Comparison of ENCODE assay signal across 10 mouse cellular contexts in genomic region chr11:96992722-96993311, GRCm38 (mm10). TPM values are rescaled to one million over a fixed set of nuclear protein-coding genes. Genes with fewer than 3 reads are reported as not detected.
DNase-seq lines count a peak whose midpoint lies in the region; ATAC-seq and TF ChIP-seq lines count a peak whose summit lies in the region.
"Had no signal": no experiment of that assay in that cellular context is flagged by ENCODE, and none has a peak within 500 bp of the region (broad histone marks: within the 10 kb centered on the region; RNA-seq: fewer than 3 reads in every experiment).

No protein-coding gene starts in this region.

- no peaks in the 10 kb centered on the region for H3K36me3 ChIP-seq in kidney, embryonic 15.5 days
- H3K36me3 ChIP-seq in CH12.LX (replicated peaks in 1 of 2; ENCODE audit: control insufficient read depth in 1 of 2, insufficient read depth in 1 of 2, low read length in 1 of 2): peaks cover 0 to 6% of the 10 kb centered on the region in 2 experiments
- H3K36me3 ChIP-seq in embryonic facial prominence, embryonic 14.5 days (ENCODE audit: control insufficient read depth, insufficient read depth, low read length): no peaks in the 10 kb centered on the region
- H3K36me3 ChIP-seq in forebrain, embryonic 16.5 days (ENCODE audit: control insufficient read depth, insufficient read depth): no peaks in the 10 kb centered on the region

- peak; percentile 74 for ATAC-seq in kidney, embryonic 15.5 days (replicated peaks; ENCODE audit: low FRiP score)
- 0 out of 2 replicates have a peak, but pooled peaks have one; percentile 10 for ATAC-seq in embryonic facial prominence, embryonic 14.5 days (ENCODE audit: low read depth)
- no peak for ATAC-seq in forebrain, embryonic 16.5 days
- ATAC-seq: Patski had no signal

- H3K4me1 ChIP-seq in kidney, embryonic 15.5 days: peaks cover 62% of the 10 kb centered on the region
- peaks cover 49 to 86% of the 10 kb centered on the region in 2 experiments for H3K4me1 ChIP-seq in CH12.LX (ENCODE audit: control insufficient read depth in 1 of 2, insufficient read depth in 2 of 2)
- peaks cover 6% of the 10 kb centered on the region; the same call in 1 of the 2 replicates for H3K4me1 ChIP-seq in embryonic facial prominence, embryonic 14.5 days (ENCODE audit: control insufficient read depth, insufficient read depth, low read length)
- peaks cover 21% of the 10 kb centered on the region for H3K4me1 ChIP-seq in forebrain, embryonic 16.5 days (replicated peaks; ENCODE audit: control insufficient read depth, insufficient read depth, low read length)

- H3K4me3 ChIP-seq in kidney, embryonic 15.5 days (replicated peaks): no peak overlapping the region
- peak overlapping the region in 1 of 3 experiments; percentile 14 for H3K4me3 ChIP-seq in CH12.LX (replicated peaks in 1 of 3; ENCODE audit: low read depth in 2 of 3, low read length in 2 of 3, poor library complexity in 1 of 3)
- H3K4me3 ChIP-seq in embryonic facial prominence, embryonic 14.5 days (ENCODE audit: low read depth, low read length): no peak overlapping the region
- H3K4me3 ChIP-seq in forebrain, embryonic 16.5 days (replicated peaks; ENCODE audit: low read length): no peak overlapping the region

- no peak; the same call in 1 of the 2 replicates for TF ChIP-seq RAD21 in CH12.LX (IDR thresholded peaks at IDR 0.05; ENCODE audit: low read depth, low read length)

- dilution Hi-C loops in CH12.LX (cut with MboI; ENCODE audit: extremely low pct_ligation_motif_present, extremely low pct_unique_long_range_greater_than_20kb, low sequenced_read_pairs): no loop called here

- peak; percentile 61; the same call in 1 of the 2 replicates for TF ChIP-seq EP300 in CH12.LX (IDR thresholded peaks at IDR 0.05; ENCODE audit: low read length)

- no peak overlapping the region for H3K4me2 ChIP-seq in kidney, embryonic 15.5 days
- peak overlapping the region; percentile 63 for H3K4me2 ChIP-seq in CH12.LX (ENCODE audit: insufficient read depth, low read depth, poor library complexity, severe bottlenecking)
- no peak overlapping the region for H3K4me2 ChIP-seq in embryonic facial prominence, embryonic 14.5 days (ENCODE audit: low read depth, low read length)
- H3K4me2 ChIP-seq in forebrain, embryonic 16.5 days (ENCODE audit: low read length): no peak overlapping the region

- in situ Hi-C loops in CH12.LX (cut with MboI; ENCODE audit: low pct_ligation_motif_present, low pct_unique_long_range_greater_than_20kb, low sequenced_read_pairs): no loop called here

- H3K27me3 ChIP-seq in kidney, embryonic 15.5 days: peaks cover 54% of the 10 kb centered on the region
- H3K27me3 ChIP-seq in CH12.LX (replicated peaks): no peaks in the 10 kb centered on the region
- H3K27me3 ChIP-seq in embryonic facial prominence, embryonic 14.5 days (replicated peaks; ENCODE audit: control insufficient read depth, insufficient read depth, low read length): peaks cover 15% of the 10 kb centered on the region
- H3K27me3 ChIP-seq in forebrain, embryonic 16.5 days (replicated peaks; ENCODE audit: control insufficient read depth, insufficient read depth, low read length): 0 out of 2 replicates have a peak, but pooled peaks cover 3% of the 10 kb centered on the region

- no peak overlapping the region for H3K9ac ChIP-seq in kidney, embryonic 15.5 days
- H3K9ac ChIP-seq in CH12.LX (ENCODE audit: insufficient read depth, low read depth): peak overlapping the region; percentile 22
- H3K9ac ChIP-seq in embryonic facial prominence, embryonic 14.5 days (ENCODE audit: low read depth, low read length): no peak overlapping the region
- H3K9ac ChIP-seq in forebrain, embryonic 16.5 days (replicated peaks; ENCODE audit: low read depth, low read length): no peak overlapping the region

- peak overlapping the region; percentile 78 for H3K27ac ChIP-seq in kidney, embryonic 15.5 days
- H3K27ac ChIP-seq in CH12.LX (ENCODE audit: insufficient read depth, low read depth): peak overlapping the region; percentile 88
- H3K27ac ChIP-seq in embryonic facial prominence, embryonic 14.5 days (replicated peaks; ENCODE audit: low read depth, low read length): no peak overlapping the region
- no peak overlapping the region for H3K27ac ChIP-seq in forebrain, embryonic 16.5 days (ENCODE audit: low read length)

- H3K79me2 ChIP-seq in CH12.LX (replicated peaks; ENCODE audit: control insufficient read depth, extremely low read depth, insufficient read depth, poor library complexity, severe bottlenecking): no peaks in the 10 kb centered on the region

- no peak for TF ChIP-seq CTCF in CH12.LX (conservative IDR thresholded peaks at IDR 0.05 in 1 of 2, IDR thresholded peaks at IDR 0.05 in 1 of 2; ENCODE audit: low read depth in 2 of 2, low read length in 2 of 2)

- no peaks in the 10 kb centered on the region for H3K9me3 ChIP-seq in kidney, embryonic 15.5 days (replicated peaks)
- no peaks in the 10 kb centered on the region for H3K9me3 ChIP-seq in CH12.LX (replicated peaks; ENCODE audit: low read length)
- H3K9me3 ChIP-seq in embryonic facial prominence, embryonic 14.5 days (ENCODE audit: control insufficient read depth, low read length): no peaks in the 10 kb centered on the region
- no peaks in the 10 kb centered on the region for H3K9me3 ChIP-seq in forebrain, embryonic 16.5 days (ENCODE audit: control insufficient read depth, low read length)

- no peak for DNase-seq in kidney, adult 11 months
- peak; percentile 86 for DNase-seq in CH12.LX (ENCODE audit: extremely low read depth)
- no peak for DNase-seq in embryonic facial prominence, embryonic 14.5 days (ENCODE audit: low spot score)
- peak; percentile 70 for DNase-seq in mesoderm, embryonic 11.5 days (ENCODE audit: low read depth, low spot score)
- DNase-seq in testis, postnatal 10 days (ENCODE audit: low spot score): no peak
- DNase-seq in cerebellum, postnatal 10 days: no peak
- DNase-seq: cerebellum, adult 11-12 months had no signal

- WGBS in kidney, embryonic 15.5 days: 20% methylated on average over 8 of the region's 8 CpGs
- WGBS in embryonic facial prominence, embryonic 14.5 days: 25% methylated on average over 8 of the region's 8 CpGs
- WGBS in forebrain, embryonic 16.5 days: 56% methylated on average over 8 of the region's 8 CpGs

- TF ChIP-seq POLR2A in CH12.LX (IDR thresholded peaks at IDR 0.05; ENCODE audit: low read depth, low read length): peak; percentile 69

TF ChIP-seq in CH12.LX, 34 proteins besides CTCF, POLR2A, EP300 and RAD21 (continues in another document):
- TF ChIP-seq BHLHE40 (IDR thresholded peaks at IDR 0.05; ENCODE audit: low read depth, low read length) (peak; percentile 71), ETS1 (conservative IDR thresholded peaks at IDR 0.05; ENCODE audit: low read depth, low read length) (peak; percentile 74), USF2 (conservative IDR thresholded peaks at IDR 0.05; ENCODE audit: low read depth, low read length) (0 out of 2 replicates have a peak, but pooled peaks have one; percentile 5), MYC (IDR thresholded peaks at IDR 0.05; ENCODE audit: low read depth, low read length) (peak; percentile 48), SIN3A (IDR thresholded peaks at IDR 0.05; ENCODE audit: low read length) (peak; percentile 83), UBTF (IDR thresholded peaks at IDR 0.05; ENCODE audit: low read depth, low read length) (peak; percentile 88), USF1 (IDR thresholded peaks at IDR 0.05; ENCODE audit: low read depth, low read length) (no peak), HCFC1 (IDR thresholded peaks at IDR 0.05; ENCODE audit: low read depth, low read length) (peak; percentile 35)

RNA-seq across cellular contexts. Expression of gene Sp2, which starts 10.1 kb away (rescaled TPM):
- polyA plus RNA-seq in kidney, embryonic 15.5 days (2015; fragmentation: Nextera tagmentation; extraction: Ambion mirVana): 19.9 and 22.7 TPM in 2 replicates
- total RNA-seq in CH12.LX (2012; rRNA removed): 2.1 and 2.8 TPM in 2 replicates
- 1.1 TPM in 2 replicates for total RNA-seq in CH12.LX (2014; rRNA removed)
- polyA plus RNA-seq in CH12.LX (2012; ENCODE audit: insufficient read length, low read depth): 15.9 and 21.0 TPM in 2 replicates
- 15.2 and 16.2 TPM in 2 replicates for polyA plus RNA-seq in embryonic facial prominence, embryonic 14.5 days (2014; fragmentation: Nextera tagmentation; extraction: Ambion mirVana)
- 16.2 and 16.3 TPM in 2 replicates for polyA plus RNA-seq in forebrain, embryonic 16.5 days (2015; fragmentation: Nextera tagmentation; extraction: Ambion mirVana)

RNA-seq across cellular contexts. Expression of gene Sp6, which starts 20.4 kb away (rescaled TPM):
- 1.4 and 1.5 TPM in 2 replicates for polyA plus RNA-seq in kidney, embryonic 15.5 days (2015; fragmentation: Nextera tagmentation; extraction: Ambion mirVana)
- total RNA-seq in CH12.LX (2012; rRNA removed) (44.3 and 65.5 TPM in 2 replicates), CH12.LX (2014; rRNA removed) (15.8 and 18.4 TPM in 2 replicates)
- polyA plus RNA-seq in CH12.LX (2012; ENCODE audit: insufficient read length, low read depth): 10.0 and 10.1 TPM in 2 replicates
- polyA plus RNA-seq in embryonic facial prominence, embryonic 14.5 days (2014; fragmentation: Nextera tagmentation; extraction: Ambion mirVana): 2.1 and 2.9 TPM in 2 replicates
- polyA plus RNA-seq in forebrain, embryonic 16.5 days (2015; fragmentation: Nextera tagmentation; extraction: Ambion mirVana): 0.29 and 0.68 TPM in 2 replicates

RNA-seq across cellular contexts. Expression of gene Scrn2, which starts 36.9 kb away (rescaled TPM):
- polyA plus RNA-seq in kidney, embryonic 15.5 days (2015; fragmentation: Nextera tagmentation; extraction: Ambion mirVana): 38.2 and 38.8 TPM in 2 replicates
- 55.8 and 63.9 TPM in 2 replicates for total RNA-seq in CH12.LX (2012; rRNA removed)
- total RNA-seq in CH12.LX (2014; rRNA removed): 34.5 and 37.5 TPM in 2 replicates
- 35.2 and 41.1 TPM in 2 replicates for polyA plus RNA-seq in CH12.LX (2012; ENCODE audit: insufficient read length, low read depth)
- polyA plus RNA-seq in embryonic facial prominence, embryonic 14.5 days (2014; fragmentation: Nextera tagmentation; extraction: Ambion mirVana): 14.7 and 16.1 TPM in 2 replicates
- 14.4 and 16.2 TPM in 2 replicates for polyA plus RNA-seq in forebrain, embryonic 16.5 days (2015; fragmentation: Nextera tagmentation; extraction: Ambion mirVana)

RNA-seq across cellular contexts. Expression of gene Lrrc46, which starts 48.4 kb away (rescaled TPM):
- polyA plus RNA-seq in kidney, embryonic 15.5 days (2015; fragmentation: Nextera tagmentation; extraction: Ambion mirVana): 1.0 and 1.5 TPM in 2 replicates
- 0.38 and 0.46 TPM in 2 replicates for total RNA-seq in CH12.LX (2012; rRNA removed)
- total RNA-seq in CH12.LX (2014; rRNA removed): 0.23 TPM in 1 of 2 replicates, not detected in the other
- polyA plus RNA-seq in CH12.LX (2012; ENCODE audit: insufficient read length, low read depth): 0.91 and 1.0 TPM in 2 replicates
- 2.5 and 7.3 TPM in 2 replicates for polyA plus RNA-seq in embryonic facial prominence, embryonic 14.5 days (2014; fragmentation: Nextera tagmentation; extraction: Ambion mirVana)
- 3.0 and 3.1 TPM in 2 replicates for polyA plus RNA-seq in forebrain, embryonic 16.5 days (2015; fragmentation: Nextera tagmentation; extraction: Ambion mirVana)

RNA-seq across cellular contexts. Expression of gene Mrpl10, which starts 48.5 kb away (rescaled TPM):
- polyA plus RNA-seq in kidney, embryonic 15.5 days (2015; fragmentation: Nextera tagmentation; extraction: Ambion mirVana): 90.0 and 91.3 TPM in 2 replicates
- total RNA-seq in CH12.LX (2012; rRNA removed) (111 and 119 TPM in 2 replicates), CH12.LX (2014; rRNA removed) (93.2 and 104 TPM in 2 replicates)
- polyA plus RNA-seq in CH12.LX (2012; ENCODE audit: insufficient read length, low read depth): 110 and 132 TPM in 2 replicates
- polyA plus RNA-seq in embryonic facial prominence, embryonic 14.5 days (2014; fragmentation: Nextera tagmentation; extraction: Ambion mirVana): 68.9 and 78.1 TPM in 2 replicates
- polyA plus RNA-seq in forebrain, embryonic 16.5 days (2015; fragmentation: Nextera tagmentation; extraction: Ambion mirVana): 54.3 and 56.2 TPM in 2 replicates

Comparison
In these comparisons a context has a peak if more than half of its experiments do, and no peak if none do; other contexts are left out.
1. H3K27ac ChIP-seq: peak in kidney, embryonic 15.5 days (single experiment) and CH12.LX (single experiment); none in embryonic facial prominence, embryonic 14.5 days (single experiment) and forebrain, embryonic 16.5 days (single experiment).
2. DNase-seq: peak in CH12.LX (single experiment) and mesoderm, embryonic 11.5 days (single experiment); none in kidney, adult 11 months (single experiment), embryonic facial prominence, embryonic 14.5 days (single experiment), testis, postnatal 10 days (single experiment) and cerebellum, postnatal 10 days (0 of 2).